Mouse (Mus musculus) thymus, postnatal 25 days (tissue): ENCODE data around the gene Myt1l.

Experiments
- DNase-seq: peaks from one replicate; pipeline ENCODE4 v3.0.0; 2022

Gene Myt1l

GRCm38 (mm10) chr12:29671984-29672383 is 143.8 kb downstream of the Myt1l start:
- DNase-seq: no peak

- DNase-seq: no peak
These were observed 147.6 kb downstream of the Myt1l start for GRCm38 (mm10) chr12:29675594-29676362.

- DNase-seq: no peak
These were observed 154.2 kb downstream of the Myt1l start for GRCm38 (mm10) chr12:29682384-29682783.

- DNase-seq: no peak
These were observed 154.8 kb downstream of the Myt1l start for GRCm38 (mm10) chr12:29682946-29683345.

- no peak for DNase-seq
These were observed 158.1 kb downstream of the Myt1l start for GRCm38 (mm10) chr12:29686241-29686640.

- no peak for DNase-seq
These were observed 163.4 kb downstream of the Myt1l start for GRCm38 (mm10) chr12:29691566-29691965.

GRCm38 (mm10) chr12:29695194-29695593 is 167.0 kb downstream of the Myt1l start:
- no peak for DNase-seq

GRCm38 (mm10) chr12:29697526-29698500 is 169.6 kb downstream of the Myt1l start:
- no peak for DNase-seq

- DNase-seq: no peak
These were observed 170.4 kb downstream of the Myt1l start for GRCm38 (mm10) chr12:29698541-29698940.

- DNase-seq: no peak
These were observed 170.8 kb downstream of the Myt1l start for GRCm38 (mm10) chr12:29698976-29699375.

- no peak for DNase-seq
These were observed 171.2 kb downstream of the Myt1l start for GRCm38 (mm10) chr12:29699386-29699785.

GRCm38 (mm10) chr12:29700026-29700425 is 171.8 kb downstream of the Myt1l start:
- DNase-seq: no peak

GRCm38 (mm10) chr12:29701076-29701475 is 172.9 kb downstream of the Myt1l start:
- no peak for DNase-seq

- DNase-seq: no peak
These were observed 173.6 kb downstream of the Myt1l start for GRCm38 (mm10) chr12:29701731-29702316.

- no peak for DNase-seq
These were observed 174.4 kb downstream of the Myt1l start for GRCm38 (mm10) chr12:29702626-29703025.

- DNase-seq: no peak
These were observed 175.4 kb downstream of the Myt1l start for GRCm38 (mm10) chr12:29703541-29703940.

GRCm38 (mm10) chr12:29707094-29707493 is 178.9 kb downstream of the Myt1l start:
- no peak for DNase-seq

GRCm38 (mm10) chr12:29708166-29708565 is 180.0 kb downstream of the Myt1l start:
- DNase-seq: no peak

GRCm38 (mm10) chr12:29712795-29713721 is 184.9 kb downstream of the Myt1l start:
- no peak for DNase-seq

- no peak for DNase-seq
These were observed 195.6 kb downstream of the Myt1l start for GRCm38 (mm10) chr12:29723722-29724338.

- no peak for DNase-seq
These were observed 200.1 kb downstream of the Myt1l start for GRCm38 (mm10) chr12:29728294-29728693.
